Mouse (Mus musculus): ENCODE measurements at regions not wholly inside any gene's neighbourhood (a gene's known extent, or its start where the extent isn't known, plus 50 kb on each side); places are given as distances from the start of the nearest gene placed in this dataset.

DNA sequence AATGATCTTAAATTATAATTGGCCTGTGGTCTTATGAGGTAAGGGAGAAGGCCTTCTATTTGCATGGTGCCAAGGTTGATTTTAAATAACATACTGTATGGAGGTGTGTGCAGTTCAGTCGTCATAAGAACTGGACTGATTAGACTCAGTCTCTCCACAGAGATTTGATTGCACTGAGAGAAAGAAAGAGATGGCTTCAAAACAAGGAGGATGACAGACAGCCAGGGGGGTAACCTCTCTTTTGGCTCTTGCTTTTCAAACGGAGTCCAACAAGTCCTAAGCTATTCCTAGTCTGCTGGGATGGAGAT lies 245.9 kb upstream of the 4930583I09Rik start:
- TF ChIP-seq POLR2A (IDR thresholded peaks at IDR 0.05; ENCODE audit: extremely low read depth, insufficient read depth, low read length) (no peak), CTCF (IDR thresholded peaks at IDR 0.05; ENCODE audit: low read depth, low read length) (no peak)
